Mouse (Mus musculus): ENCODE results near the gene BC053393.
"Not testable (repeated sequence)": the region's sequence is repeated elsewhere in the genome, so short reads cannot be mapped to it uniquely, and the experiment has no call there.

Gene BC053393

DNA sequence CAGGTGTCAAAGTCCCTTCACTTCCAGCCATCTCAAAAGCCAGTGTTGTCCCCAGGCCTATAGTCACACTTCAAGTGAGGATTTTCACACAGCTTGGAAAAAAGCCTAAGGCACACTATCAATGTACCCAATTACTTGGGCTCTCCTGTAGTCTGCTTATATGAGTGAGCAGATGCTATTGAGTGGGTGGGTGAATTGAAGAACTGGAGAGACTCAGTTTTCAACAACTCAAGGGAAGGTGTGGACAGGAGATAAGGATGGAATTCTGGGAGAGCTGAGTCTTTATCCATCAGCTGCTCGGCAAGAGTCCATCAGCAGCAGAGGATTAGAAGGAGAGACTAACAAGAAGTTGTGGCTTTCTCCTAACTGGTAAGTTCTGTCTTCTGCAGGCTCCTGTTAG lies at the start of gene BC053393:
TSS of gene BC053393 (plus strand) at position 210 of the 400 bp plus-strand sequence.
- DNase-seq (ENCODE audit: low read depth), result no peak

DNA sequence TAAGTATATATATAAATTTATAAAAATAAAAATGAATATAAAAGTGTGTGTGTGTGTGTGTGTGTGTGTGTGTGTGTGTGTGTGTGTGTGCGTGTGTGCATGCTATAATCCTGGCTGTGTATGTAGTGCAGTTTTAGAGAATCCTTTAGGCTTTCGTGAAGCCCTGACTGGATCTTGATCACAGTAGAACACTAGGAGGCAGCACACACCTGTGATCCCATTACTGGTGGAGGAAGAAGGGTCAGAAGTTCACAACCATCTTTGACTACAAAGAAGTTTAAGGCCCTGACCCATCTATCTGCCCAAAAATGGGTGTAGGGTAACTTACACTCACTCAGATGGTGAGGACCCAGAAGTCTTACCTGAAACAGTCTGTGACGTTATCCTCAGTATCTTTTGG lies 48.6 kb upstream of the BC053393 start:
- peak; percentile 63 for DNase-seq (ENCODE audit: low read depth)

DNA sequence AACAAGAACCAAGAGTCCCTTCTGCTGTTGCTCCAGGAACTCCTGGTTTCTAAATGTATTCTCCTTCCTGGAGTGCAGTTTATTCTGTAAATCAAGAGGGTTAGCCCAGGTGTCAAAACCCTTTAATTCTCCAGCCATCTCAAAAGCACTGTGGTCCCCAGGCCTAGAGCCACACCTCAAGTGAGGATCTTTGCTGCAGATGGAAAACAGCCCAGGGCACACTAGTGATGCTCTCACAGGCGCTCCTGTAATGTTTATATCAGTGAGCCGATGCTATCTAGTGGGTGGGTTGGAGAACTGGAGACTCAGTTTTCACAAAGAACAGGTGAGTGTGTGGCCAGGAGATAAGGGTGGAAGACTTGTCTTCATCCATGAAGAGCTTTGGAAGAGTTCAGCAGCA lies 47.4 kb upstream of the BC053393 start, which contains the start of gene Gm12169:
TSS of gene Gm12169 (plus strand) at position 301 of the 400 bp plus-strand sequence.
- no peak for DNase-seq (ENCODE audit: low read depth)

DNA sequence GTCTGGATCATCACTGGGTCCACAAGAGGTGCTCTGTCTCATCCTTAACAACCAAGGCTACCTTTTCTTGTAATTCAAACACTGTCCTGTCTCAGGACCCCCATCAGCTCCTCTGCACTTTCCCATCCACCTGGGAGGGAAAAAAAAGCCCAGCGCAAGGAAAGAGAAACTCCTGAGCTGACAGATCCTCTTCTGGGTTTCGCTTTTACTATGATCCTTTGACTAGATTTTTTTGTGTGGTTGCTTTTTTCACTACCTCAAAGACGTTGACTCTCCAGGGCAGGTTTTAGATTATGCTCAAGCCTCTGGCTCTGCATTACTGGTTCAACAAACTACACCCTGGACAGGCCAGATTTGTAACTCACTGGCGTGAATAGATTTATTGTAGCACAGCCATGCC lies 41.2 kb upstream of the BC053393 start:
- peak; percentile 38 for DNase-seq (ENCODE audit: low read depth)

DNA sequence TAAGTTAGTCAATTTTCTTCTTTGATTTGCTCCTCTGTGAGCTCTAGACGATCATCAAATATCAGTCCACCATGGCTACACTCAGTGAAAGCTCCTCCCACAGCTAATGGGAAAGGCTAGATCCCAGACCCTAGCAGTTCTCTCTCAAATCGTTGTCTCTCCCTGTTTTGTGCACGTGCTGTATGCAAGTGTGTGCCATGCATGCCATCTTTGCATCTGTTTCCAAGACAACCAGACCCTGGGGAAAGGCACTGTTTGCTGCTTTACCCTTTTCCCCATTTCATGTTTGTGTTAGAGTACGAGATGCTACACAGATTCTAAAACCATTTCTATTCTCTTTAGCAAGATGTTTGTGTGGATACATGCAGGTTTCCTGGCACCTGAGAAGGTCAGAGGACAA lies 34.4 kb upstream of the BC053393 start:
- no peak for DNase-seq (ENCODE audit: low read depth)

DNA sequence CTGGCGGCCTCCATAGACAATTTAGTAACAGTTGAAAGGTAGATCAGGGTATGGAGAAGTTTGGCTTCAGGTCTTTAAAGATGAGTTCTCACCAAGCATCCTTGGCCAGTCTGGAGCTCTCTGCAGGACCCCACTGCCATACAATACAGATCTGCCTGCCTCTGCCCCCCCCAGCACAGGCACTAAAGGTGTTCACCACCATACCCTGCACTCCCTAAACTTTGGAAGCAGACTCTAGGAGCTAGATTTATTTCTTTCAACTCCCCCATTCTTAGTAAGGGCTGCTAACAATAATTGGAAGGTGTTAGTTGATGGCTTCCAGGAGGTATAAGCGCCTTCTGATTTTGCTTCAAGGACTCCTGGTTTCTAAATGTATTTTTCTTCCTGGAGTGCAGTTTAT lies 27.8 kb upstream of the BC053393 start:
- DNase-seq (ENCODE audit: low read depth), result no peak

DNA sequence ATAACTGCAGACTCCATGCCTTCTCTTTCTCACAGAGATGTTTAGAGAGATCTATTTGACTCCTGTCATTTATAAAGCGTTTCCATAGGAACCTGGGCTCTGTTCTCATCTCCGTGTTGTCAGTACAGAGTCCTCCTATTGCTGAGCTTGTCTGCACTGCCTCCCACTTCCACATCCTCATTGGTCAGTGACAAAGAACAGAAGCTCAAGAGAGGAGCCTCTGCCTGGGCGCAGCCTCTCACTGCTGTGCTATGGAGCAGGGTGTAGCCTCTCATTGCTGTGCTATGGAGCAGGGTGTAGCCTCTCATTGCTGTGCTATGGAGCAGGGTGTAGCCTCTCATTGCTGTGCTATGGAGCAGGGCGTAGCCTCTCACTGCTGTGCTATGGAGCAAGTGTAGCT lies 21.6 kb upstream of the BC053393 start:
- no peak for DNase-seq (ENCODE audit: low read depth)

DNA sequence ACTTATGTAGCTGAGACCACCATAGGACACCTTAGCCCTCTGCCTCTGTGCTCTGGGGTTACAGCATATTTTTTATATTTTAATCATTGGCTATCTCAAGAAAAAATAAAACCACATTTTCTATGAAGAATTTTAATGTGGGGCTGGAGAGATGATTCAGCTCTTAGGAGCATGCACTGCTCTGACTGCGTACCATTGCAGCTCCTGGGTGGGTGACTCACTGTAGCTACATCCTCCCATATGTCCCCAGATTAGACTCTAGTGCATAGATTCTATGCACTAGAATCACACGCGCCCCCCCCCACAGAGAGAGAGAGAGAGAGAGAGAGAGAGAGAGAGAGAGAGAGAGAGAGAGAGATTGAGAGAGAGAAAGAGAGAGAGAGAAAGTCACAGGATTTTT lies 18.6 kb upstream of the BC053393 start:
- no peak for DNase-seq (ENCODE audit: low read depth)

DNA sequence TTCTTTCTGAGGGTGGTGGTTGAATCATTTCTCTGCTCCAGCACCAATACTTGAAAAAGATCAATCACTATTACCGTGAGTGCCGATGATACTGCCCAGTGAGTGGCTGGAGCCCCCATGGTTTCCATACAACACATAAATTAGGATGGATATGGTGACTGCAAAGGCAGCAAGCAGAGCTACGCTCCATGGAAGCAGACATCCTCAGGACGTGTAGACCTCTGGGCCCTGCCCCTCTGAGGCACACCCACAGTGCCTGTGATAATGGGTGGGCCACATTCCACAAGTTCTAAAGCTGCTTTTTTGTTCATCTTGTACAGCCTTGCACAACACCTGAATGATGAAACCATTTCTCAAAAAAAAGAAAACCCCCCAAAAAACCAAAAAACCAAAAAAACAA lies 10.2 kb upstream of the BC053393 start:
- no peak for DNase-seq (ENCODE audit: low read depth)

DNA sequence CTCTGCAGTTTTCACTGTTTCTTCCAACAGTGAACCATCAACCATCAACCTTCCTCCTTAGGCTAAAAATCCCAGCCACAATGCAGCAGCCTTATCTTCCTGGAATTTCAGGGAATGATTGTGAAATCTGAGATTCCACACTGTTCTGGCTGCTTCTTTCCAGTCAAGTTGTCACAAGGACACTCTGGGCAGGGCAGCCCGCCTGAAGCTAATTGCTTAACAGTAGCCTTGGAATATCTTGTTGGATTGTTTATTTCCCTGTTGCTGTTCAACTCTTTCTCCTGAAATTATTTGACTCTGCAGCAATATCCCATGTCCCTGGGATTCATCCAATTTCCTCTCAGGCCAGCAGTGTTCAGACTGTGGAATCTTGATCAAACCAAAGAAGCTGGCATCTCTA lies 6.7 kb upstream of the BC053393 start:
- no peak for DNase-seq (ENCODE audit: low read depth)

DNA sequence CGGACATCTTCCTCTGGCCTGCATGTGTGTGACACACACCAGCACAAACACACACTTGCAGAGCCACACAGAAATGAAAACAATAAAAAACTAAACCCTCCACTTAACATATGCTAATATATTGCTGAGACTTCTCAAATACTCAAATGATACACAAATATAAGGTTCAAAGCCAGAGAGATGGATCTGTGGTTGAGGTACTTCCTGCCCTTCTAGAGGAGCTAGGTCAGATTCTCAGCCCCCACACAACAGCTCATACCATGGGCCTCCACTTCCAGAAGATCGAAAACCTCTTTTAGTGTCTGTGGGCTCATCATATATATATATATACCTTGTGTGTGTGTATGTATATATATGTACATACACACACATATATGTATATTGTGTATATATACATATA lies 5.4 kb upstream of the BC053393 start:
- DNase-seq (ENCODE audit: low read depth), result peak; percentile 15

DNA sequence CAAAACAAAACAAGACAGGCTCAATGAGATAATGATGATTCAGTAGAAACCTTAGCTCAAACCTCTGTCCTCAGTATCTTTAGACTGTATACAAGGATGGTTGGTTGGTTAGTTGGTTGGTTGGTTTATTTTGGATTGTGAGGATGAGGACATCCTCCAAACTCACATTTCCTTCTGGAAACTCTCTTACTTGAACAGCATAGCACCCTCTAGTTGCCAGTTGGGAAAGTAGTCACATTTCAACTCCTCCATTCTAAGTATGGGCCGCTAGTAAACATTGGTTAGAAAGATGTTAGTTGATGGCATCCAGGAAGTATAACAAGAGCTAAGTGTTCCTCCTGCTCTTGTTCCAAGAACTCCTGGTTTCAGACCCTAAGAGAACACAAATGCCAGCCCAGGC lies 2.2 kb upstream of the BC053393 start:
- DNase-seq (ENCODE audit: low read depth), result no peak

DNA sequence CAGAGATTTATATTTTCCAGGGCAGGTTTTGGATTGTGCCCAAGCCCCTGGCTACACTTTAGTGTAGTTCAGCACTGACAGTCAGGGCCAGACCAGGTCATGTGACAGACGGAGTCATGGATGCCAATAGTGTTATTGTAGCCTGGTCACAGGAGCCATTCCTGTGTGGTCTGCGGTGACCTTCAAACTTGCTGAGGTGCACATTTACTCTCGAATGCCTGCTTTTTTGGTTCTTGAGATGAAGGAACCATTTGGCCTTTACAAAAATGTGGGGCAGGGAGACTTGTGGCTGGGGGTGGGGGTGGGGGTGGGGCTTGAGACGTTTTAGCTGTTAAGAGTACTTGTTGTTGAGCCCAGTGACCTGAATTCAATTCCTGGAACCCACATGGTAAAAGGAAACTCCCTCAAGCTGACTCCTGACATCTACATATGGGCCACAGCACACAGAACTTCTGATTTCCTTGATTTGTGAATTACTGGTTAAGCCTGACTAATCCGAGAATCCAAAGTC lies 7.5 kb downstream of the BC053393 start:
- peak; percentile 66 for DNase-seq (ENCODE audit: low read depth)

DNA sequence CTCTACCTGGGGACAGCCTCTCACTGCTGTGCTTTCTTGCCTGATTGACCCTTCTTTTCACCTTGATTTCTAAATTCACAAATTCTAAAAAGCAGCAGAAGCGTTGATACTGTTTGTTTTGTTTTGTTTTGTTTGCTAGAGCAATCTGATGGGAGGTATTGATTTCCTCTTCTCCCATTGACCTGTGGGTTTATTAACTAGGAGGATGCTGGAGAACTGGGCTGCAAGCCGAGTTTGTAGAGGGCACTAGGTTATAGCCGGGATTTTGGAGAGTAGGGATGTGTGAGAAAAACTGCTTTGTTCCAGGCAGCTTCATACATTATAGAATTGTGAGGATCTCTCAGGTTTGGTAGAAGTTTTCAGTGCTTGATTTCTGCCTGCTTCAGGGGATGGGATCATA lies 9.1 kb downstream of the BC053393 start:
- DNase-seq (ENCODE audit: low read depth), result no peak

DNA sequence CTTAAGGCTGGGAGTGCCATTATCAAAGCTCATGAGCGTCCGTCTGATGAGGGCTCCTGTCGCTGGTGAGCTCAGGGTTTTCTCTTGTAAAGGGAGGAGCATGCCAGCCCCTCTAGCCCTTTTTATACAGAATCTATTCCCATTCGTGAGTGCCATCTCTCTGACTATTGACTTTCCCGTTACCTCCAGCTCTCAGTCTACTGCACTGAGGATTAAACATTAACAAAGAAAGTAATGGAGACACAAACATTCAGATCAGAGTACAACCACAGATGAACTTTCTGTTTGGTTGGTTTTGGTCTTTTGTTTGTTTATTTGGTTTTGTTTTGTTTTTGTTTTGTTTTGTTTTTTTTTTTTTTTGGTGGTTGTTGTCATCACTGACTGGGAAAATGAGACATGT lies 11.4 kb downstream of the BC053393 start:
- no peak for DNase-seq (ENCODE audit: low read depth)

DNA sequence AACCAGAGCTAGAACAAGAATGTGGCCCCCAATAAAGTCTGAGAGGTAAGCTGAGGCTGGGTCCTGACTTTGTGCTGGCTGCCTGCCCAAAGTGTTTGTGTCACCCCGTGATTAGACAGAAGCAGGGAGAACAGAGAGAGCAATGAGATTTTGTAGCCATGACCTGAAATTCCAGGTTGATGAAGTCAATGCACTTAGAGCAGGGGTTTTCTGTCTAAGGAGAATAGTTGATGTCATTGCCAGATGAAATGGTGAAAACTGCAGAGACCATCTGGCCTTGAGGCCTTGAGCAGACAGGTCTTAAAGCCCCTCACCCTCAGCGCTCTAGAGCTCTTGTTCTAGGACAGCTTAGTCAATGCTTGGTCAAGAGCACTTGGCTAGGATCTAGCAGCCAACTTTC lies 21.1 kb downstream of the BC053393 start:
- no peak for DNase-seq (ENCODE audit: low read depth)

DNA sequence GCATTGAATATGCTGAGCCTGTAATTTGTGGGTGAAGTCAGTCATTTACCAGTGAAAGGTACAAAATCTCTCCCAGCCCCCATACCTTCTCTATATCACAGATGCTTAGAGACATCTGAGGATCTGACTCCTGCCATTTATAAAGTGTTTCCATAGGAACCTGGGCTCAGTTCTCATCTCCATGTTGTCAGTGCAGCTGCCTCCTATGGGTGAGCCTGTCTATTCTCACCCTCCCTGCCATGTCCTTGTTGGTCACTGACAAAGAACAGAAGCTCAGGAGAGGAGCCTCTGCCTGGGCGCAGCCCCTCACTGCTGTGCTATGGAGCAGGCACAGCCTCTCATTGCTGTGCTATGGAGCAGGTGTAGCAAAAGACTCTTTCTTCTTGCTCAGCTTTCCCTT lies 48.6 kb downstream of the BC053393 start:
- DNase-seq (ENCODE audit: low read depth), result no peak

DNA sequence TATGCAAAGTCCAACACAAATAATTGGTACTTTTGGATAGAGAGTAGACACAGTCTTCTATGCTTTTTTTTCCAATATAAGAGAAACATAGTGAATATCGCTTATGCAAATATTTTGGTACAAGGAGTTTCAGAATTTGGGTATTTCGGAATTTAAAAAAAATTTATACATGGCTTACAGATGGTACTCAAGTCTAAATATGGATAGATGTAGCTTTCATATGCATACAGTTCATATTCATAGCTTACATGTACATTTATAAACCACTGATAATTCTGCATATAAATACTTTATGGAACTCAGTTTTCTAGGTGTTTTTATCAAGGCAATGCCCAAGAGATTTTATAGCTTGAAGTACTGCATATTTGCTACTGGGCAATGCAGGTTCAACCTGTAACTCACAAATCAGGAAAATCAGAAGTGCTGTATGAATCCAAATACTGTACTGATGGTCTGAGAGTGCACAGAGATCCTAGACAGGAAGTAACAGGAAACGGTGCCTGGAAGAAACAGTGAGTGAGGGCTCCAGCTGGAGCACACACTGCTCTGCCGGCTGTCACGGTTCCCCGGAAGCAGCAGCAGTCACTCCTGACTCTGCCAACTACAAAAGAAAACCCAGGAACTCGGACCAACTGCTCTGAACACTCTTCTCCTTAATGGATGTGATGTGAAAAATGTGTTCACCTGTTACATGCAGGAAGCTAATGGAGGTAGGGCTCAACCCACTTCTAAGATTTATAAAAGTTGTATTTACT lies 49.3 kb downstream of the BC053393 start:
- DNase-seq (ENCODE audit: low read depth), result no peak

DNA sequence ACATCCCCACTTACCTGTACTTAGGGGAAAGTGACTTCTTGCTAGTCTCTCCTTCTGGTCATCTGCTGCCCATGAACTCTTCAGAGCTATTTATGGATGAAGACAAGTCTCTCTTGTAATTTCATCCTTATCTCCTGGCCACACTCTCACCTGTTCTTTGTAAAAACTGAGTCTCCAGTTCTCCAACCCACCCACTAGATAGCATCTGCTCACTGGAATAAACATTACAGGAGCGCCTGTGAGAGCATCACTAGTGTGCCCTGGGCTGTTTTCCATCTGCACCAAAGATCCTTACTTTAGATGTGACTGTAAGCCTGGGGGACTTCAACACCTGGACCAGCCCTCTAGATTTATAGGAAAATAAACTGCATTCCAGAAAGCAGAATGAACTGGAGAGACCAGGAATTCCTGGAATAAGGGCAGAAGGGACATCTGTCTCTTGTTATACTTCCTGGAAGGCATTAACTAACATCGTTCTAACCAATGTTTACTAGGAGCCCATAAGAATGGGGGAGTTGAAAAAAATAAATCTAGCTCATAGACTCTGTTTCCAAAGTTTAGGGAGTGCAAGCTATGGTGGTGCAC lies 58.0 kb downstream of the BC053393 start, which contains the start of gene Dppa1:
TSS of gene Dppa1 (minus strand) at position 51 of the 585 bp plus-strand sequence.
- DNase-seq (ENCODE audit: low read depth), result no peak

DNA sequence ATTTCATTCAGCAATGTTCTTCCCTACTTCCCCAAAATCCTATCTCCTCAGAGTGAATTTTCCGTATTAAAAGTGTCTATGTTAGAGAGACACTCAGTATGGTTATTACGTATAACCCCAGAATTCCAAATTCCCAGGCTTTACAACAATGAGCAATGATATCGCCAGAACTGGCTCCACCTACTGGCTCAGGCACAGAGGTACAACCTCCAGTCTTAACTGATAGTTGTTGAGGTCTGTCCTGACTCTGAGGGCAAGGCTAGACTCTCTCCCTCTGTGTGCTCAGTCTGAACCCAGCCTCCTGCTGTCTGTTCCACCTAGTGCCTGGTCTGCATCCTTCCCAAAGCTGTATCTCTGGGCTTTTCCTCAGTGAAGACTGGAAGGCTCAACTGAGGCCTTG lies 60.3 kb downstream of the BC053393 start:
- peak; percentile 56 for DNase-seq (ENCODE audit: low read depth)

DNA sequence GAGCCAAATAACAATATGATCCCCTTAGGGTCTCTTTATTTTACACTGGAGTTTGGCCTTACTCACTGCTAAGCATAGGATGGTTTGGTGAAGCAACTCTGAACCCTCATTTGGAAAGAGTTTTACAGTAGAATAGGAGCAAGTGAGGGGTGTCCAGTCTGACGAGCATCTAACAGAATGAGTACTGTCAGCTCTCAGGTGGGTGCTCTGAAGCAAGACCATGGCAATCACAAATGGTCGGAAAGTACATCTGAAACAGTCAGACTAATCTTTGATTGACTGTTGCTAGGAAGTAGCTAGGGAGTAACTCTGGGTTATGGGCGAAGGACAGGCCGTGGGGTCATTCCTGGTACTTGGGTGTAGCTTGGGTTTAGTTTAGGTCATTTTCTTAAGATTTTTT lies 64.2 kb downstream of the BC053393 start:
- DNase-seq (ENCODE audit: low read depth), result not testable (repeated sequence)

DNA sequence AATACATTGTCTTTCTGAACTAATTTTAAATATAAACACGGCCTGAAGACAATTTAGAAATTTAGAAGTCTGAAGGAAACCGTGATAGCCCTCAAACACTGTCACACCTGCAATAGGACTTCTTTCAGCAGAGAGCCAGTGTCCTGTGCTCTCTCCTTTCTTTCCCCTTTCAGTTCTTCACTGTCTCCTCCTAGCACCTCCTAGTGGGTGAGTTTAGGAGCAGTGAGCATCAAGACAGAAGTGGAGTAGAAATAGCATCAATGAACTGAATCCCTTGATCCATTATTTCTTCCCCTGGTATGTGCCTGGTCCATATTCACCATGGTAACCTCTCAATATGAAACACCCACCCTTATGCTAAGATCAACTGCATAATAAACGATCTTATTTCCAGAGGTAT lies 65.2 kb downstream of the BC053393 start:
- peak; percentile 43 for DNase-seq (ENCODE audit: low read depth)

All from induced T-regulatory cell, adult 2 months (primary cell).